Mouse (Mus musculus): ENCODE results near the gene Olfr392. TPM values are rescaled to one million over a fixed set of nuclear protein-coding genes. Genes with fewer than 3 reads are reported as not detected.

Olfr392 gene
- not detected in 2 replicates for polyA plus RNA-seq (2015; fragmentation: Nextera tagmentation; extraction: Ambion mirVana)

DNA sequence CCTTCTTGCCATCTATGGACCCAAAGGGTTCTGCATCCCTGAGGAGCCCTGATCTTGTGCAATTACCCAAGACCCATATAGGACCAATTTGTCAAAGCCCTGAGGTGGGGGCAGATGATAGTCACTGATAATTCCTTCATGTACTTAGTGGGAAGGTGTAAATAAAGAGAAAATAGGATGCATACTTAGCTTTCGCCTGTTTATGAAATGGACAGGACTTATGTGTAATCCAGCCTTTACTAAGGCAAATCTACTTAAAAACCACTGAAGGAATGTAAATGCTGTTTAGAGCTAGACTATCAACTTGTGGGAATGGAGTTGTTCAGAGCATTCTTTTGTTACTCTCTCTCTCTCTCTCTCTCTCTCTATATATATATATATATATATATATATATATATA is at the start of gene Olfr392:
Gene Olfr392 (minus strand): TSS at position 101 of the 400 bp plus-strand sequence.
- 90% methylated on average over 1 of the region's 1 CpGs for WGBS
- H3K9ac ChIP-seq (ENCODE audit: low read length): no peak within 1 kb of the TSS
- H3K4me3 ChIP-seq (ENCODE audit: low read length): no peak within 1 kb of the TSS
- H3K27me3 ChIP-seq (ENCODE audit: control insufficient read depth, insufficient read depth, low read depth, low read length): no peaks in the 10 kb centered on the region
- H3K36me3 ChIP-seq (ENCODE audit: control insufficient read depth, insufficient read depth, low read length): no peaks in the 10 kb centered on the region
- no peak for ATAC-seq (ENCODE audit: low read depth)
- no peak within 1 kb of the TSS for H3K27ac ChIP-seq (ENCODE audit: low read length)
- H3K9me3 ChIP-seq (ENCODE audit: control insufficient read depth, low read length): no peaks in the 10 kb centered on the region
- no peaks in the 10 kb centered on the region for H3K4me1 ChIP-seq (replicated peaks; ENCODE audit: control insufficient read depth, insufficient read depth, low read length)
- no peak within 1 kb of the TSS for H3K4me2 ChIP-seq (ENCODE audit: low read depth, low read length)

GRCm38 (mm10) chr11:73851354-73851753 is 34.5 kb upstream of the Olfr392 start, which contains the start of gene Olfr393:
Gene Olfr393 (minus strand): TSS chr11:73851454.
- no peak within 1 kb of the TSS for H3K27ac ChIP-seq (ENCODE audit: low read length)
- no peak within 1 kb of the TSS for H3K4me2 ChIP-seq (ENCODE audit: low read depth, low read length)
- no peaks in the 10 kb centered on the region for H3K27me3 ChIP-seq (ENCODE audit: control insufficient read depth, insufficient read depth, low read depth, low read length)
- H3K4me1 ChIP-seq (replicated peaks; ENCODE audit: control insufficient read depth, insufficient read depth, low read length): no peaks in the 10 kb centered on the region
- H3K9me3 ChIP-seq (ENCODE audit: control insufficient read depth, low read length): no peaks in the 10 kb centered on the region
- no peak within 1 kb of the TSS for H3K9ac ChIP-seq (ENCODE audit: low read length)
- no peak for ATAC-seq (ENCODE audit: low read depth)
- H3K4me3 ChIP-seq (ENCODE audit: low read length): no peak within 1 kb of the TSS
- no peaks in the 10 kb centered on the region for H3K36me3 ChIP-seq (ENCODE audit: control insufficient read depth, insufficient read depth, low read length)

- no peak for ATAC-seq (ENCODE audit: low read depth)
- H3K27ac ChIP-seq (ENCODE audit: low read length): no peak within 1 kb of the TSS
- H3K4me1 ChIP-seq (replicated peaks; ENCODE audit: control insufficient read depth, insufficient read depth, low read length): no peaks in the 10 kb centered on the region
- no peaks in the 10 kb centered on the region for H3K27me3 ChIP-seq (ENCODE audit: control insufficient read depth, insufficient read depth, low read depth, low read length)
- WGBS: 5% methylated on average over 1 of the region's 1 CpGs
- H3K9ac ChIP-seq (ENCODE audit: low read length): no peak within 1 kb of the TSS
- no peaks in the 10 kb centered on the region for H3K9me3 ChIP-seq (ENCODE audit: control insufficient read depth, low read length)
- H3K4me3 ChIP-seq (ENCODE audit: low read length): no peak within 1 kb of the TSS
- H3K4me2 ChIP-seq (ENCODE audit: low read depth, low read length): no peak within 1 kb of the TSS
- no peaks in the 10 kb centered on the region for H3K36me3 ChIP-seq (ENCODE audit: control insufficient read depth, insufficient read depth, low read length)
These were observed 13.9 kb downstream of the Olfr392 start, which contains the start of gene Olfr391-ps for GRCm38 (mm10) chr11:73802952-73803351. Gene Olfr391-ps (minus strand): TSS chr11:73803052.

DNA sequence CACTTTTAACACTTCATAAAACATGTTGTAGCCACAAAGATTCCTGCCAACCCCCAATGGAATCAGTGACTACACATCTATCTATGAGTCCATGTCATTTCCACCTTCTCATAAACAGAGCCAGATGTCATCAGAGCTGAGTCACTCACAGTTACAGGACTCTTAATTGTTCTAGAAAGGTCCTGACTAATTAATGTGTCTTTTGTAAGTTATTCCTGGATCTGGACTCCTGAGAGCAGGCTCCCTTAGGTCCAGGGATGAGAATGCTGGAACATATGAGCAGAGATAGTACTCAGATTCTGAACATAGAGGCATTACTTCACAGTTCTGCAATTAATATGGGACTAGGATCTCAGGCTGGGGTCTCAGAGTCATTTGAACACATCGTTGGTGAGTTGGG is 34.2 kb downstream of the Olfr392 start, which contains the start of gene Olfr390:
Gene Olfr390 (plus strand): TSS at position 301 of the 400 bp plus-strand sequence.
- no peak for ATAC-seq (ENCODE audit: low read depth)
- Histone ChIP-seq H3K4me2 (ENCODE audit: low read depth, low read length) (no peak within 1 kb of the TSS), H3K9ac (ENCODE audit: low read length) (no peak within 1 kb of the TSS), H3K4me1 (replicated peaks; ENCODE audit: control insufficient read depth, insufficient read depth, low read length) (no peaks in the 10 kb centered on the region), H3K4me3 (ENCODE audit: low read length) (no peak within 1 kb of the TSS), H3K36me3 (ENCODE audit: control insufficient read depth, insufficient read depth, low read length) (no peaks in the 10 kb centered on the region), H3K27ac (ENCODE audit: low read length) (no peak within 1 kb of the TSS), H3K27me3 (ENCODE audit: control insufficient read depth, insufficient read depth, low read depth, low read length) (no peaks in the 10 kb centered on the region), H3K9me3 (ENCODE audit: control insufficient read depth, low read length) (no peaks in the 10 kb centered on the region)
- WGBS: 61% methylated on average over 1 of the region's 1 CpGs

- 83% methylated on average over 1 of the region's 1 CpGs for WGBS
- H3K9me3 ChIP-seq (ENCODE audit: control insufficient read depth, low read length): no peaks in the 10 kb centered on the region; the same call in 1 of the 2 replicates
- ATAC-seq (ENCODE audit: low read depth): no peak
These were observed 36.2 kb downstream of the Olfr392 start, which contains the start of gene Olfr389 for GRCm38 (mm10) chr11:73780613-73781012. Gene Olfr389 (minus strand): TSS chr11:73780713.

More at GRCm38 (mm10) chr11:73780613-73781012, 36.2 kb downstream of the Olfr392 start, which contains the start of gene Olfr389:
- Histone ChIP-seq H3K4me2 (ENCODE audit: low read depth, low read length) (no peak within 1 kb of the TSS), H3K27ac (ENCODE audit: low read length) (no peak within 1 kb of the TSS), H3K9ac (ENCODE audit: low read length) (no peak within 1 kb of the TSS), H3K4me3 (ENCODE audit: low read length) (no peak within 1 kb of the TSS), H3K36me3 (ENCODE audit: control insufficient read depth, insufficient read depth, low read length) (no peaks in the 10 kb centered on the region), H3K27me3 (ENCODE audit: control insufficient read depth, insufficient read depth, low read depth, low read length) (no peaks in the 10 kb centered on the region), H3K4me1 (replicated peaks; ENCODE audit: control insufficient read depth, insufficient read depth, low read length) (no peaks in the 10 kb centered on the region)

Other genes with a start within 250 kb of the Olfr392 start
- not detected in 2 replicates for gene Olfr385, start 224.0 kb downstream of the Olfr392 start, polyA plus RNA-seq (2015; fragmentation: Nextera tagmentation; extraction: Ambion mirVana)
- gene Olfr384, start 218.5 kb downstream of the Olfr392 start, polyA plus RNA-seq (2015; fragmentation: Nextera tagmentation; extraction: Ambion mirVana): not detected in 2 replicates
- not detected in 2 replicates for gene Zfp735, start 128.3 kb downstream of the Olfr392 start, polyA plus RNA-seq (2015; fragmentation: Nextera tagmentation; extraction: Ambion mirVana)
- gene Olfr389, start 36.3 kb downstream of the Olfr392 start, polyA plus RNA-seq (2015; fragmentation: Nextera tagmentation; extraction: Ambion mirVana): not detected in 2 replicates
- not detected in 2 replicates for gene Olfr390, start 34.1 kb downstream of the Olfr392 start, polyA plus RNA-seq (2015; fragmentation: Nextera tagmentation; extraction: Ambion mirVana)
- gene Olfr391-ps, start 14.0 kb downstream of the Olfr392 start, polyA plus RNA-seq (2015; fragmentation: Nextera tagmentation; extraction: Ambion mirVana): not detected in 2 replicates
- not detected in 2 replicates for gene Olfr393, start 34.4 kb upstream of the Olfr392 start, polyA plus RNA-seq (2015; fragmentation: Nextera tagmentation; extraction: Ambion mirVana)
- gene Olfr394, start 73.7 kb upstream of the Olfr392 start, polyA plus RNA-seq (2015; fragmentation: Nextera tagmentation; extraction: Ambion mirVana): not detected in 2 replicates
- gene Olfr395, start 92.2 kb upstream of the Olfr392 start, polyA plus RNA-seq (2015; fragmentation: Nextera tagmentation; extraction: Ambion mirVana): not detected in 2 replicates
- not detected in 2 replicates for gene Olfr23, start 119.6 kb upstream of the Olfr392 start, polyA plus RNA-seq (2015; fragmentation: Nextera tagmentation; extraction: Ambion mirVana)
- not detected in 2 replicates for gene Olfr397, start 143.8 kb upstream of the Olfr392 start, polyA plus RNA-seq (2015; fragmentation: Nextera tagmentation; extraction: Ambion mirVana)
- not detected in 2 replicates for gene Olfr398, start 173.4 kb upstream of the Olfr392 start, polyA plus RNA-seq (2015; fragmentation: Nextera tagmentation; extraction: Ambion mirVana)
- gene Olfr139, start 239.5 kb upstream of the Olfr392 start, polyA plus RNA-seq (2015; fragmentation: Nextera tagmentation; extraction: Ambion mirVana): not detected in 2 replicates
- gene Olfr399, start 239.6 kb upstream of the Olfr392 start, polyA plus RNA-seq (2015; fragmentation: Nextera tagmentation; extraction: Ambion mirVana): not detected in 2 replicates

All from lung, embryonic 16.5 days (tissue).